In genomic region chr5:142766708-142767107, GRCm38 (mm10) we compare ENCODE assay signal across 19 mouse cellular contexts.
"Had no signal": no experiment of that assay in that cellular context is flagged by ENCODE, and none has a peak within 500 bp of the region (broad histone marks: within the 10 kb centered on the region; RNA-seq: fewer than 3 reads in every experiment).

No protein-coding gene starts in this region.

- H3K4me2 ChIP-seq: kidney, embryonic 15.5 days; liver, embryonic 13.5 days; midbrain, embryonic 11.5 days; neural tube, embryonic 12.5 days; stomach, embryonic 15.5 days had no signal

- H3K9me3 ChIP-seq: kidney, embryonic 15.5 days; liver, embryonic 13.5 days; neural tube, embryonic 12.5 days; stomach, embryonic 15.5 days had no signal

- DNase-seq: kidney, adult 11 months; kidney, adult 8-10 months; kidney, postnatal 10 days; kidney, postnatal 36 days; layer of hippocampus, adult 9-11 months; left cerebral cortex, postnatal 4 days; liver, embryonic 13.5 days; lung, adult 2 months; lung, postnatal 14 days; lung, postnatal 4 days; midbrain, embryonic 14.5 days; retina, postnatal 1 day; right cerebral cortex, postnatal 25 days; spleen, adult 18-20 months; thymus, postnatal 25 days had no signal

- H3K9ac ChIP-seq: kidney, embryonic 15.5 days; liver, embryonic 13.5 days; neural tube, embryonic 12.5 days; stomach, embryonic 15.5 days had no signal

- H3K4me3 ChIP-seq: kidney, embryonic 15.5 days; liver, embryonic 13.5 days; neural tube, embryonic 12.5 days; stomach, embryonic 15.5 days had no signal

- H3K27ac ChIP-seq: kidney, embryonic 15.5 days; liver, embryonic 13.5 days; neural tube, embryonic 12.5 days; stomach, embryonic 15.5 days had no signal

- H3K27me3 ChIP-seq: kidney, embryonic 15.5 days; liver, embryonic 13.5 days; neural tube, embryonic 12.5 days; stomach, embryonic 15.5 days had no signal
